Mouse (Mus musculus): ENCODE results near the gene Plau. TPM values are rescaled to one million over a fixed set of nuclear protein-coding genes. Genes with fewer than 3 reads are reported as not detected.

Plau gene
- polyA plus RNA-seq, 1 experiment from 2014 or later, result 3.7 TPM

GRCm38 (mm10) chr14:20891941-20892402 is 55.5 kb downstream of the Plau start:
- DNase-seq (ENCODE audit: low spot score), result no peak

Other genes with a start within 250 kb of the Plau start
- 1.6 and 1.8 TPM in 2 replicates for gene Usp54, start 195.6 kb upstream of the Plau start, polyA plus RNA-seq (2015; fragmentation: Nextera tagmentation; extraction: Ambion mirVana)
- gene Myoz1, start 180.1 kb upstream of the Plau start, polyA plus RNA-seq (2015; fragmentation: Nextera tagmentation; extraction: Ambion mirVana), result 0.52 and 0.59 TPM in 2 replicates
- 0.22 and 0.30 TPM in 2 replicates for gene Synpo2l, start 168.3 kb upstream of the Plau start, polyA plus RNA-seq (2015; fragmentation: Nextera tagmentation; extraction: Ambion mirVana)
- 52.2 and 56.8 TPM in 2 replicates for gene Sec24c, start 162.4 kb upstream of the Plau start, polyA plus RNA-seq (2015; fragmentation: Nextera tagmentation; extraction: Ambion mirVana)
- gene Fut11, start 141.7 kb upstream of the Plau start, polyA plus RNA-seq (2015; fragmentation: Nextera tagmentation; extraction: Ambion mirVana), result 12.2 and 13.3 TPM in 2 replicates
- gene Chchd1, start 133.7 kb upstream of the Plau start, polyA plus RNA-seq (2015; fragmentation: Nextera tagmentation; extraction: Ambion mirVana), result 235 and 256 TPM in 2 replicates
- 11.3 and 16.1 TPM in 2 replicates for gene Zswim8, start 129.1 kb upstream of the Plau start, polyA plus RNA-seq (2015; fragmentation: Nextera tagmentation; extraction: Ambion mirVana)
- 9.2 and 9.8 TPM in 2 replicates for gene Ndst2, start 102.1 kb upstream of the Plau start, polyA plus RNA-seq (2015; fragmentation: Nextera tagmentation; extraction: Ambion mirVana)
- gene Camk2g, start 42.6 kb upstream of the Plau start, polyA plus RNA-seq (2015; fragmentation: Nextera tagmentation; extraction: Ambion mirVana), result 53.2 and 56.4 TPM in 2 replicates
- 6.4 and 6.6 TPM in 2 replicates for gene Vcl, start 92.7 kb downstream of the Plau start, polyA plus RNA-seq (2015; fragmentation: Nextera tagmentation; extraction: Ambion mirVana)
- gene Ap3m1, start 215.8 kb downstream of the Plau start, polyA plus RNA-seq (2015; fragmentation: Nextera tagmentation; extraction: Ambion mirVana), result 51.0 and 55.7 TPM in 2 replicates
- 98.5 and 102 TPM in 2 replicates for gene Adk, start 215.9 kb downstream of the Plau start, polyA plus RNA-seq (2015; fragmentation: Nextera tagmentation; extraction: Ambion mirVana)

Measured in thymus, postnatal 0 days (tissue).